Mouse (Mus musculus) heart, embryonic 12.5 days (tissue): ENCODE measurements around the gene Akt3. TPM values are rescaled to one million over a fixed set of nuclear protein-coding genes. Genes with fewer than 3 reads are reported as not detected.
A peak's percentile ranks its signal among the peaks of the same experiment; 100 is the strongest.

ENCODE experiments used
- ATAC-seq: fragments of 200-750 bp; cut with Nextera tagmentation; 2 replicates; pipeline ENCODE4 v1.8.0; 2017; ENCODE audit warnings: moderate TSS enrichment, moderate library complexity; ENCODE audit not compliant: insufficient number of reproducible peaks, low FRiP score
- H3K27ac ChIP-seq: fragments of 300-500 bp; sonication (generic); 2 replicates; pipeline ENCODE4 v1.5.1; 2016; ENCODE audit warnings: mild to moderate bottlenecking, moderate library complexity; ENCODE audit not compliant: poor library complexity, severe bottlenecking
- H3K27me3 ChIP-seq: fragments of 300-500 bp; sonication (generic); replicated peaks from 2 replicates; pipeline ENCODE4 v1.6.1; 2016; ENCODE audit warnings: mild to moderate bottlenecking, moderate library complexity
- H3K36me3 ChIP-seq: fragments of 300-500 bp; sonication (generic); 2 replicates; pipeline ENCODE4 v1.6.1; 2016; ENCODE audit warnings: mild to moderate bottlenecking, moderate library complexity
- H3K4me1 ChIP-seq: fragments of 300-500 bp; sonication (generic); replicated peaks from 2 replicates; pipeline ENCODE4 v1.6.1; 2016; ENCODE audit warnings: mild to moderate bottlenecking
- H3K4me2 ChIP-seq: fragments of 300-500 bp; sonication (generic); 2 replicates; pipeline ENCODE4 v1.6.1; 2016; ENCODE audit warnings: mild to moderate bottlenecking, moderate library complexity
- H3K4me3 ChIP-seq: fragments of 300-500 bp; sonication (generic); 2 replicates; pipeline ENCODE4 v1.5.1; 2016; ENCODE audit warnings: mild to moderate bottlenecking
- H3K9ac ChIP-seq: fragments of 300-500 bp; sonication (generic); 2 replicates; pipeline ENCODE4 v1.6.1; 2016; ENCODE audit warnings: mild to moderate bottlenecking, moderate library complexity
- H3K9me3 ChIP-seq: fragments of 300-500 bp; sonication (generic); replicated peaks from 2 replicates; pipeline ENCODE4 v1.6.1; 2016; ENCODE audit warnings: mild to moderate bottlenecking, moderate library complexity
- WGBS: fragments of 180-500 bp; shearing (Covaris S2); methylation state at CpG from one replicate; pipeline ENCODE4 v1.1.7; 2016; 5-methylcytosine and 5-hydroxymethylcytosine counted together
- polyA plus RNA-seq: library from polyadenylated mRNA; unstranded; fragments of >200 nt; fragmentation: Nextera tagmentation; extraction: Ambion mirVana; gene quantifications from 2 replicates; pipeline ENCODE4 v1.2.1, GENCODE M21; 2016

The Akt3 gene
- polyA plus RNA-seq, 1 experiment from 2014 or later = 7.9 TPM

DNA sequence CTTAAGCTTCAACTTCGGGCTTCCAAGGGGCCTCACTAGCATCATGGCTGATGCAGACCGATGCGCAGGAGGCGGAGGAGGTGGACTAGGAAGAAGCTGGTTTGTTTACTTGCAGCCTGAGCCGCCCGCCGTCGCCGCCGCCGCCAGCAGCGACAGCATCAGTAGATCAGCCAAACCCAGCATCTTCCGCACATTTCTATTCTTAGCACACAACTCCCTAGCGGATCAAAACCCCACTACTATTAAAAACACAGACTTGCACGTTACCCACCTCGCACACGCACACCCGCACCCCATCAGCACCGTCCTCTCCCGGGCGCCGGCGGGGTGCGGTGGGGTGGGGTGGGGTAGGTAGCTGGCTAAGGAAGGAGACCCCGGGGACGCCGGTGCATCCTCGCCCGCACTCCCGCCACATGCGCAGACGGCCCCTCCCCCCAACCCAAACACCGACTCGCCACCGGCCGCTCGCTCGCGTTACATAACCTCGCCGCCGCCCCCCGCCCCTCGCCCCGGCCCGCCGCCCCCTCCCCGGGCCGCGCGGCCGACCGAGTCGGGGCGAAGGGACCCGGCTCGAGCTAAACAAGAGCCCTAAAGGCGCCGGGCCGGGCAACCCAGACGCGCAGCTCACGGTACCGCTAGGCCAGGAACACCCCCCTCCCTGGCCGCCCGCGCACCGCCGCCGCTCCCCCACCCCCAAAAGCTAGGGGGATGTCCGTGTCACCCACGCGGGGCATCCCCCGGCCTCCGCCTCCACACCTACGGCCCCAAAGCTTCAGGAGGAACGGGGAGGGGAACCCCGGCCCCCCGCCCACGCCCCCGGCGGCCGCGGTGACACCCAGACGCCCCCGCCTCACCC lies 597 bp downstream of the Akt3 start:
- H3K4me3 ChIP-seq = peak overlapping the region; percentile 81
- H3K36me3 ChIP-seq = no peaks in the 10 kb centered on the region
- peaks cover 11% of the 10 kb centered on the region for H3K4me1 ChIP-seq
- no peaks in the 10 kb centered on the region for H3K27me3 ChIP-seq
- H3K9ac ChIP-seq = peak overlapping the region; percentile 88
- ATAC-seq = peak; percentile 65
- no peaks in the 10 kb centered on the region for H3K9me3 ChIP-seq
- WGBS = under 1% methylated on average over 65 of the region's 86 CpGs
- peak overlapping the region; percentile 86 for H3K27ac ChIP-seq
- H3K4me2 ChIP-seq = peak overlapping the region; percentile 85

DNA sequence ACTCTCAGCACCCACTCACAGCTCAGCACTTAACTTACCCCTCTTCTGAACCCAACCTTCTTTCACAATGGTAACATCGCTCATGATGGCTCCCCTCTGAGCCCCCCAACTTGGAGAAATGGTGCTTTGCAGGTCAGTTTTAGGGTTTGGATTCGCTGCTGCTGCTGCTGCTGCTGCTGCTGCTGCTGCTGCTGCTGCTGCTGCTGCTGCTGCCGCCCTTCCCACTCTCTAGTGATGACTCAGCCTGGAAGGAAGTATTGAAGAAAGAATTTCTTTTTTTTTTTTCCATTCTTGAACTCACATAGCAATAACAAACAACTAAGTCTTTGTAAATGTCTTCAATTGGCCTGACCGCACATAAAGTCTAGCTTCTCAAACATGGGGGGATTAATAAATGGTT lies 9.4 kb downstream of the Akt3 start:
- H3K4me1 ChIP-seq = 0 out of 2 replicates have a peak, but pooled peaks cover 3% of the 10 kb centered on the region
- H3K4me3 ChIP-seq = peak overlapping the region; percentile 24; the same call in 1 of the 2 replicates
- H3K27me3 ChIP-seq = no peaks in the 10 kb centered on the region
- H3K4me2 ChIP-seq = peak overlapping the region; percentile 43
- no peak for ATAC-seq
- 43% methylated on average over 4 of the region's 4 CpGs for WGBS
- H3K36me3 ChIP-seq = 0 out of 2 replicates have a peak, but pooled peaks cover 3% of the 10 kb centered on the region
- no peaks in the 10 kb centered on the region for H3K9me3 ChIP-seq
- H3K9ac ChIP-seq = no peak overlapping the region
- H3K27ac ChIP-seq = no peak overlapping the region

DNA sequence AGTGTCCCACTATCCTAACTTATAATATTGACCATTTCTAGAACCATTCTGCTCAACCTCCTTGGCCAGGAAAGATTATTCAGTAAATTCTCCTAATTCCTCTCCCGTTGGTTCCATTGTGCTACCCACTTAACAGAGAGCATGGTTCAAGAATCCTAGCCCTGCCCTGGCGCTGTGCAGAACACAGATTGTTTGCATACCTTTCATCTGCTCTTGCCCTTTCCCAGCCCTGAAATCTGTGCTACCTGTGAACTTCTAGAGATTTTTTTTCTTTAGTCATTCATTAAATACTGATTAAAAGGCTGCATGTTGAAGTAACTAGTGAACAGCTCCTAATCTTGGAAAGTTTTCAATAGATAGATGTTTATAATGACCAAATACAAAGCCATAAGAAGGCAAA lies 19.6 kb downstream of the Akt3 start:
- Histone ChIP-seq H3K4me3 (no peak overlapping the region), H3K9me3 (no peaks in the 10 kb centered on the region), H3K36me3 (peaks cover 7% of the 10 kb centered on the region; the same call in 1 of the 2 replicates), H3K4me2 (no peak overlapping the region), H3K9ac (no peak overlapping the region), H3K4me1 (0 out of 2 replicates have a peak, but pooled peaks cover 2% of the 10 kb centered on the region), H3K27ac (no peak overlapping the region), H3K27me3 (no peaks in the 10 kb centered on the region)
- 40% methylated on average over 2 of the region's 2 CpGs for WGBS
- ATAC-seq = no peak

DNA sequence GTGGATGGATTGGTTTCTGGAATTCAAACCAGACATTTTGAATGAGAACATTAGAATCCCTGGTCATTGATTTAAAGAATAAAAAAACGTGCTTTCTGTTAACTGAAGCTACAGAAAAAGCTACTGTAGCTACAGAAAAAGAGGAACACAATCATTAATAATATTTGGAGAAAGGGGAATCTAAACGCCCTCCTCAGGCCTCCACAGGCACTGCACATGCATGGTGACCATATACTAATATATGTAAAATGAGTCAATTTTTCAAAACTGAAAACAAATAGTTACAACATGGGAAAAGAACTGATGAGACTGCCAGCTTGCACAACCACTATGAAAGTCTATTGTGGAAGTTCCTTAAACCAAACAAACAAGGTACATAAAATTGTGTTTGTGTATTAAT lies 21.3 kb downstream of the Akt3 start:
- WGBS = 57% methylated on average over 2 of the region's 2 CpGs

DNA sequence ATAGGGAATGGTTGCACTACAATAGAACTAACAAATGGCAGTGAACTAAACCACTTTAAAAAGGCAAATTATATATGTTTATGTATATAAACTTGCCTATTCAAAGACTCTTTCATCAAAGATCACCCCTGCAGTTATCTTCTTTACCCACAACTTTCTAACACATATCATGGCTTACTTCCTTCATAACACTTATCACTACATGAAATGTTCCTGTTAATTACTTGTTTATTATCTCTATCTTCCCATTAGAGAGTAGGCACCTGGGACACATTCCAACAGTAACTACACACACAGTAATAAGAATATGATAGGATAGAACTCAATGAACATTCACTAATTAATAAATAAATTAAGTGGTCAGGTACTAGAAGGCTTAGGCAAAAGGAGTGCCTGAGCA lies 21.8 kb downstream of the Akt3 start:
- H3K4me2 ChIP-seq = no peak overlapping the region
- 0 out of 2 replicates have a peak, but pooled peaks cover 2% of the 10 kb centered on the region for H3K4me1 ChIP-seq
- no peaks in the 10 kb centered on the region for H3K9me3 ChIP-seq
- H3K27me3 ChIP-seq = no peaks in the 10 kb centered on the region
- no peak overlapping the region for H3K27ac ChIP-seq
- H3K36me3 ChIP-seq = peaks cover 7% of the 10 kb centered on the region; the same call in 1 of the 2 replicates
- no peak for ATAC-seq
- H3K9ac ChIP-seq = no peak overlapping the region
- no peak overlapping the region for H3K4me3 ChIP-seq

More for the DNA sequence above, 21.3 kb downstream of the Akt3 start:
- H3K4me3 ChIP-seq = no peak overlapping the region
- peaks cover 7% of the 10 kb centered on the region; the same call in 1 of the 2 replicates for H3K36me3 ChIP-seq
- H3K9me3 ChIP-seq = no peaks in the 10 kb centered on the region
- ATAC-seq = no peak
- H3K27me3 ChIP-seq = no peaks in the 10 kb centered on the region
- H3K4me2 ChIP-seq = no peak overlapping the region
- no peak overlapping the region for H3K27ac ChIP-seq
- 0 out of 2 replicates have a peak, but pooled peaks cover 2% of the 10 kb centered on the region for H3K4me1 ChIP-seq
- H3K9ac ChIP-seq = no peak overlapping the region

DNA sequence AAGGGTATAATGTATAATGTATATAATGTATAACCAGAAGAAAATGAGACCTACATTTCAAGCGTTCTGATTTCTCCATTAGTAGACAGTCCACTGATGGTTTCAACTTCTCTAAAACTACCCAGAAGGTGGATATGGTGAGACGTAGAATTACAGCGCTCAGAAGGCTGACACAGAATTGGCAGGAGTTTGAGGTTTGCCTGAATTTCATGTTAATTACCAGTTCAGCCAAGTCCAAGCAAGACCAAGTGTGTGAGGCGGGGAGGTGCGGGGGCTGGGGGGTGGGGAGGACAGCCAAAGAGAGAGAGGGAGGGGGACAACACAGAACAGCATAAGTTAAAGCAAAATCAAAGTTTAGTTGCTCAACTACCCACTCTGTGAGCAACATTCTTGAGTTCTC lies 23.5 kb downstream of the Akt3 start:
- no peak for ATAC-seq
- WGBS = 87% methylated on average over 5 of the region's 5 CpGs
- H3K4me2 ChIP-seq = no peak overlapping the region
- no peaks in the 10 kb centered on the region for H3K9me3 ChIP-seq
- no peak overlapping the region for H3K9ac ChIP-seq
- H3K4me1 ChIP-seq = 0 out of 2 replicates have a peak, but pooled peaks cover 2% of the 10 kb centered on the region
- H3K36me3 ChIP-seq = peaks cover 7% of the 10 kb centered on the region; the same call in 1 of the 2 replicates
- no peak overlapping the region for H3K4me3 ChIP-seq
- no peaks in the 10 kb centered on the region for H3K27me3 ChIP-seq
- H3K27ac ChIP-seq = no peak overlapping the region

DNA sequence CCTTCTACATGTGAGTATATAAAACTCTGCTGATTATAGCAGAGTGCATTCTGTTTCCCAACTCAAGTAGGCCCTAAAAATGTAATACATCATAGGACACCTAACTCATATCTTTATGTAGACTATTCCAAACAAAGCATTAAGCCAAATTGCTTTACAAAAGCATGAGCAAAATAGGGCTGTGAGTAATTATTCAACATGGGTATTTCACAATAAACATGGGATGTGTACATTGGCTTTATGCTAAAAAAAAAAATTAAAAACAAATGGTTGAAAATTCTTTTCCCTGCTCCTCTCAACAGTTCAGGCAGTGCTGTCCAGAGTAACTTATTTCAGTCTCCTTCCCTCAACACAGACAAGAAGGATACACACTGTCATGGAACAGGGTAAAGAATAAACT lies 26.9 kb downstream of the Akt3 start:
- ATAC-seq = no peak
- no peaks in the 10 kb centered on the region for H3K4me1 ChIP-seq

DNA sequence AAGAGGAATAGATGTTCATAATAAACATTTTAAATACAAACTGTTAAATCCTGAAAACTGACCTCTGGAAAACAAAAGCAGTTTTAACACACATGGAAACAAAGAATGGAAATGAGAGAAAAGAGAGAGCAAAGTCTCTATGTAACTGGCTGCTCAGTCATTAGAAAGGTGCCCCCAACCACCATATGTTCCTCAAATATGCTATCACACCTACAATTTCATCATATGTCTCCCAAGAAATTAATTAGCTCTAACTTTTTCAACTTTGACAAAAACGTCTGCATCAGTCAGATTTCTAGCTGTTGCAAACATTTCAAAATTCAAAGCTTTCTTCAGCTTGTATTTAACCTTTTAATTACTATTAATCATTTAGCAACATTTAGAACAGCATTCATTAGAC lies 59.0 kb downstream of the Akt3 start:
- no peaks in the 10 kb centered on the region for H3K4me1 ChIP-seq
- no peaks in the 10 kb centered on the region for H3K9me3 ChIP-seq
- no peaks in the 10 kb centered on the region for H3K27me3 ChIP-seq
- no peak for ATAC-seq
- H3K27ac ChIP-seq = no peak overlapping the region
- no peak overlapping the region for H3K4me3 ChIP-seq
- WGBS = 52% methylated on average over 1 of the region's 1 CpGs
- H3K4me2 ChIP-seq = no peak overlapping the region
- no peak overlapping the region for H3K9ac ChIP-seq
- H3K36me3 ChIP-seq = no peaks in the 10 kb centered on the region

More for the DNA sequence above, 26.9 kb downstream of the Akt3 start:
- Histone ChIP-seq H3K27me3 (no peaks in the 10 kb centered on the region), H3K9ac (no peak overlapping the region), H3K36me3 (peaks cover 7% of the 10 kb centered on the region; the same call in 1 of the 2 replicates), H3K4me2 (no peak overlapping the region), H3K27ac (no peak overlapping the region), H3K4me3 (no peak overlapping the region), H3K9me3 (no peaks in the 10 kb centered on the region)

DNA sequence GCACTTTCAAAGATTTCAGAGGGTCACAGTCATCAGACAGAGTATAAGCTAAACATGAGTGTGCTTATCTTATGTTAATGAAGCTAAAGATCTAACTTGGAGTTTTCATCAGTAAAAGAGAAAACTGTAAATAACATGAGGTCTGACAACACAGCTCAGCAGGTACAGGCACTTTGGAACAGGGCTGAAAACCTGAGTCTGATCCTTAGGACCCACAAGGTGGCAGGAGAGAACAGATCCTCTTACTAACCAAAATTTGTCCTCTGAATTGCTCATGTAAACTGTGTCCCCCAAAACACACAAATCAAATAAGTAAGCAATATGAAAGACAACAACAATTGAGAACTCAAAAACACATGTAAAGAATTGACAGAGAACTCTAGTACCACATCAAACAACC lies 62.8 kb downstream of the Akt3 start:
- ATAC-seq = no peak
- Histone ChIP-seq H3K9ac (no peak overlapping the region), H3K27me3 (no peaks in the 10 kb centered on the region), H3K36me3 (no peaks in the 10 kb centered on the region), H3K4me2 (no peak overlapping the region), H3K27ac (no peak overlapping the region), H3K9me3 (no peaks in the 10 kb centered on the region), H3K4me1 (no peaks in the 10 kb centered on the region), H3K4me3 (no peak overlapping the region)

DNA sequence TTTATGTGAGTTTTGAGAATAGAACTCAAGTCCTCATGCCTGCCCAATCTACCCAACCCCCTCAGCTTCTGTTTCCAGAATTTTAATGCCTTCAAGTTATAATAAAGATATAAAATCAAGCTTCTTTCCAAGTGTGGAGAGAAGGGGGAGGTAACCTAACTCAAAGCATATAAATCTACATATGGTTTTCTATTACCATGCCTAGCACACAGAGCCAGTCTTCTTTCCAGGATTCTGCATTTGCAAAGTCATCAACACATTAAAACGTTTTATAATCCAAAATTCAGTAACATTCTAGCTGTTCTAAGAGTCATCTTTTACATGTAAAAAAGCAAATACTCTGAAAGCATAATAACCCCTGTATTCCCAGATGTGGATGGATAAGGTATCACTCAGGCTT lies 63.7 kb downstream of the Akt3 start:
- no peak for ATAC-seq

DNA sequence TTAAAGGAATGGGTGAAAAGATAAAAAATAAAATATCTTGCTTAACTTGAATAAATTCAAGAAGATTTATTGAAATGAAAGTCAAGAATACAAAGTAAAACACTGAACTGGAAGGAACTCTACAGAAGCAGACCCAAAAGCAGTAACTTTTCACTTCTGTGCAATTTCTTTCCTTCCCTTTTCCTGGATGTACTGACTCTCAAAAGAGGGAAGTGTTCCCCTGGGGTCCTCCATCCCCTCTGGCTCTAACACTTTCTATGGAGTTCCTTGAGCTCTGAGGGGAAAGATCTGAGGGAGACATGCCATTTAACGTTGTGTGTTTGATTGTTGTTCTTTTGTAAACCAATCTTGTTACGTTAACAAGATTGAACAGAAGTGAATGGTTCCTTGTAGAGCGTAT lies 66.4 kb downstream of the Akt3 start:
- no peak overlapping the region for H3K4me3 ChIP-seq
- no peak overlapping the region for H3K4me2 ChIP-seq
- H3K9me3 ChIP-seq = no peaks in the 10 kb centered on the region
- H3K4me1 ChIP-seq = no peaks in the 10 kb centered on the region
- 60% methylated on average over 3 of the region's 3 CpGs for WGBS
- no peak for ATAC-seq
- H3K9ac ChIP-seq = no peak overlapping the region
- H3K27me3 ChIP-seq = no peaks in the 10 kb centered on the region
- no peaks in the 10 kb centered on the region for H3K36me3 ChIP-seq
- H3K27ac ChIP-seq = no peak overlapping the region

More for the DNA sequence above, 63.7 kb downstream of the Akt3 start:
- no peaks in the 10 kb centered on the region for H3K27me3 ChIP-seq
- H3K4me2 ChIP-seq = no peak overlapping the region
- H3K4me3 ChIP-seq = no peak overlapping the region
- no peak overlapping the region for H3K9ac ChIP-seq
- WGBS = 53% methylated on average over 1 of the region's 1 CpGs
- H3K4me1 ChIP-seq = no peaks in the 10 kb centered on the region
- H3K27ac ChIP-seq = no peak overlapping the region
- H3K36me3 ChIP-seq = no peaks in the 10 kb centered on the region
- no peaks in the 10 kb centered on the region for H3K9me3 ChIP-seq
